Mouse (Mus musculus) bone marrow, adult 2 months (tissue): ENCODE measurements around the gene Rgs19.

ENCODE experiments used
- CTCF ChIP-seq: fragments of 200-500 bp; IDR thresholded peaks from 2 replicates; pipeline ENCODE4 v1.5.1; 2011; ENCODE audit warnings: low read length, control low read depth; ENCODE audit not compliant: control insufficient read depth, insufficient read depth
- POLR2A ChIP-seq: fragments of 200-500 bp; IDR thresholded peaks from 2 replicates; pipeline ENCODE4 v1.6.1; 2011; ENCODE audit warnings: low read depth, mild to moderate bottlenecking, control low read depth, low read length, borderline replicate concordance; ENCODE audit not compliant: control insufficient read depth

- no peak for TF ChIP-seq CTCF
- TF ChIP-seq POLR2A, result no peak
Measured at GRCm38 (mm10) chr2:181696801-181697420, 3.1 kb upstream of the Rgs19 start.
